Comparison of ENCODE assay signal across 10 mouse cellular contexts in the genomic region with DNA sequence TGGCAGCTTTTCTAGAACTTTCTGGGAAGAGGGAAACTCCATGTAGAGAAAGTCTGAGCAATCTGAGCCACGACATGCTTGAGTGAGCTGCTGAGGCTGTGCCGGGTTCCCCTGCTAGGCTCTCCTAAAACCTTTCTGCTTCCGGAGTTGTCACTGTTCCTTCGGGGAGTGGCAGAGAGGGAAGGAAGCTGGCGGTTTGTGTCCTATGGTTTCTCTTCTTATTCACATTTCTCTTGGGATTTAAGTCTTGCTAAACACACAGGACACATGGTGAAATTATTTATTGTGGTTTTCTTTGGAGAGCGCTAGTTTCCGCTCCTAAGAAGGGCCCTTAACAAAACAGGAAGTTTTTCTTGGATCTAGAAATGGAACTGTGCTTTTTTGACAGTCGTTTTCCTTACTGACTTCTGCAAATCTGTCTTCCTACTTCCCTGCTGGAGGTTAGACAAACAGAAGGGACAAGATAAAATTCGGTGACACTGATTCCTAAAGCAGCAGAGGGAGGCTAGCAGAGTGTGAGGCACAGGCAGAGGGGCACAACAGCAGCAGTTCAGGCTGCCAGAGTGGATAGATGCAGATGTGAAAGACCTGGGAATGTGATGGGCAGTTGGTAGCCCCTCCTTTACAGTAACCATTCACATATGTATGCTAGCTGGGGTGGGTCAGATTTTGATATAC. TPM values are rescaled to one million over a fixed set of nuclear protein-coding genes. Genes with fewer than 3 reads are reported as not detected.
DNase-seq lines count a peak whose midpoint lies in the region; ATAC-seq and TF ChIP-seq lines count a peak whose summit lies in the region.
"Had no signal": no experiment of that assay in that cellular context is flagged by ENCODE, and none has a peak within 500 bp of the region (broad histone marks: within the 10 kb centered on the region; RNA-seq: fewer than 3 reads in every experiment).

No protein-coding gene starts in this region.

- peak; percentile 49 for DNase-seq in adrenal gland, adult 2 months
- DNase-seq in adrenal gland, adult 8-10 months: no peak
- DNase-seq in testis, postnatal 10 days (ENCODE audit: low spot score): no peak
- peak; percentile 93 for DNase-seq in kidney, postnatal 0 days (ENCODE audit: low spot score)
- DNase-seq in cerebellum, adult 9-10 months: no peak
- DNase-seq in spleen, postnatal 4 days (ENCODE audit: low spot score in 2 of 2): no peak
- DNase-seq in testis, postnatal 14 days (ENCODE audit: low spot score): no peak
- DNase-seq: adrenal gland, postnatal 10 days had no signal

- no peaks in the 10 kb centered on the region for H3K36me3 ChIP-seq in testis, adult 2 months (ENCODE audit: control insufficient read depth, insufficient read depth, low read length)
- no peaks in the 10 kb centered on the region for H3K36me3 ChIP-seq in kidney, postnatal 0 days (ENCODE audit: insufficient read depth, low read length)

- no peak overlapping the region for H3K4me3 ChIP-seq in testis, adult 2 months (ENCODE audit: control insufficient read depth, low read depth, low read length)
- H3K4me3 ChIP-seq in kidney, postnatal 0 days (replicated peaks; ENCODE audit: low read depth, low read length): no peak overlapping the region
- H3K4me3 ChIP-seq: neural tube, embryonic 12.5 days had no signal

- WGBS in kidney, postnatal 0 days: 16% methylated on average over 9 of the region's 9 CpGs

- peaks cover 2% of the 10 kb centered on the region; the same call in 1 of the 2 replicates for H3K4me1 ChIP-seq in testis, adult 2 months (ENCODE audit: control insufficient read depth, insufficient read depth, low read length)
- H3K4me1 ChIP-seq in kidney, postnatal 0 days (replicated peaks; ENCODE audit: insufficient read depth, low read length): peaks cover 39% of the 10 kb centered on the region

- peak overlapping the region; percentile 17; the same call in 1 of the 2 replicates for H3K27ac ChIP-seq in testis, adult 2 months (ENCODE audit: control insufficient read depth, insufficient read depth, low read depth, low read length)
- H3K27ac ChIP-seq in kidney, postnatal 0 days: peak overlapping the region; percentile 75
- H3K27ac ChIP-seq: neural tube, embryonic 12.5 days had no signal

- ATAC-seq in kidney, postnatal 0 days (replicated peaks; ENCODE audit: low FRiP score, low read depth): peak; percentile 59

- no peaks in the 10 kb centered on the region for H3K27me3 ChIP-seq in testis, adult 2 months (ENCODE audit: control insufficient read depth, insufficient read depth, low read length)
- no peaks in the 10 kb centered on the region for H3K27me3 ChIP-seq in kidney, postnatal 0 days (ENCODE audit: insufficient read depth, low read length)
- H3K27me3 ChIP-seq: neural tube, embryonic 12.5 days had no signal

- TF ChIP-seq CTCF in testis, adult 2 months (IDR thresholded peaks at IDR 0.05; ENCODE audit: control insufficient read depth, insufficient read depth, insufficient replicate concordance, low read depth, low read length): no peak
- no peak for TF ChIP-seq CTCF in kidney, postnatal 0 days (IDR thresholded peaks at IDR 0.05; ENCODE audit: low read depth)

- no peak overlapping the region for H3K9ac ChIP-seq in kidney, postnatal 0 days (ENCODE audit: low read depth, low read length)
- H3K9ac ChIP-seq: neural tube, embryonic 12.5 days had no signal

- peak overlapping the region; percentile 1; the same call in 1 of the 2 replicates for H3K4me2 ChIP-seq in kidney, postnatal 0 days (ENCODE audit: low read length)
- H3K4me2 ChIP-seq: neural tube, embryonic 12.5 days had no signal

- no peak for TF ChIP-seq POLR2A in testis, adult 2 months (IDR thresholded peaks at IDR 0.05; ENCODE audit: control insufficient read depth, low read depth, low read length)

- no peaks in the 10 kb centered on the region for H3K9me3 ChIP-seq in kidney, postnatal 0 days (replicated peaks; ENCODE audit: low read length)
- H3K9me3 ChIP-seq: neural tube, embryonic 12.5 days had no signal

RNA-seq across cellular contexts. Expression of a gene that starts 24.1 kb away (rescaled TPM):
- total RNA-seq in adrenal gland, adult 2 months (2021): 10 to 100 TPM; 59.1 to 67.9 TPM
- 12.5 and 16.7 TPM in 2 replicates for polyA plus RNA-seq in adrenal gland, adult 2 months (2012; rRNA removed)
- total RNA-seq in adrenal gland, adult 8-10 months (2022): 100 to 1,000 TPM in 2 of 4 experiments, 10 to 100 TPM in 2; 71.4 to 117 (median 87.8) TPM
- polyA plus RNA-seq in testis, adult 2 months (2012; rRNA removed): 11.2 and 13.8 TPM in 2 replicates
- polyA plus RNA-seq in kidney, postnatal 0 days (2015; fragmentation: Nextera tagmentation; extraction: Ambion mirVana): 76.8 and 85.9 TPM in 2 replicates

Comparison
In these comparisons a context has a peak if more than half of its experiments do, and no peak if none do; other contexts are left out.
1. DNase-seq: peak in adrenal gland, adult 2 months (single experiment) and kidney, postnatal 0 days (single experiment); none in adrenal gland, adult 8-10 months (single experiment), testis, postnatal 10 days (single experiment), cerebellum, adult 9-10 months (single experiment), spleen, postnatal 4 days (0 of 2) and testis, postnatal 14 days (single experiment).